Mouse (Mus musculus) megakaryocyte, adult 5-6 weeks (primary cell): ENCODE measurements around the gene Cilp2. TPM values are rescaled to one million over a fixed set of nuclear protein-coding genes. Genes with fewer than 3 reads are reported as not detected.

Source experiments
- ATAC-seq: 2 replicates; pipeline ENCODE4 v1.8.0; 2016; ENCODE audit warnings: mild to moderate bottlenecking, inconsistent platforms; ENCODE audit not compliant: poor library complexity, severe bottlenecking
- total RNA-seq, 2 experiments: library from RNA; stranded (forward) in 1 of 2; stranded (reverse) in 1 of 2; fragments of 153-499, 151-499 nt in 1 of 2; fragments of 221-1000, 200-1000 nt in 1 of 2; gene quantifications; 2 replicates each; pipeline versions ENCODE4 v1.2.3 to v1.2.4; 2015 to 2017

The Cilp2 gene
- total RNA-seq, 2 experiments from 2014 or later: not detected

DNA sequence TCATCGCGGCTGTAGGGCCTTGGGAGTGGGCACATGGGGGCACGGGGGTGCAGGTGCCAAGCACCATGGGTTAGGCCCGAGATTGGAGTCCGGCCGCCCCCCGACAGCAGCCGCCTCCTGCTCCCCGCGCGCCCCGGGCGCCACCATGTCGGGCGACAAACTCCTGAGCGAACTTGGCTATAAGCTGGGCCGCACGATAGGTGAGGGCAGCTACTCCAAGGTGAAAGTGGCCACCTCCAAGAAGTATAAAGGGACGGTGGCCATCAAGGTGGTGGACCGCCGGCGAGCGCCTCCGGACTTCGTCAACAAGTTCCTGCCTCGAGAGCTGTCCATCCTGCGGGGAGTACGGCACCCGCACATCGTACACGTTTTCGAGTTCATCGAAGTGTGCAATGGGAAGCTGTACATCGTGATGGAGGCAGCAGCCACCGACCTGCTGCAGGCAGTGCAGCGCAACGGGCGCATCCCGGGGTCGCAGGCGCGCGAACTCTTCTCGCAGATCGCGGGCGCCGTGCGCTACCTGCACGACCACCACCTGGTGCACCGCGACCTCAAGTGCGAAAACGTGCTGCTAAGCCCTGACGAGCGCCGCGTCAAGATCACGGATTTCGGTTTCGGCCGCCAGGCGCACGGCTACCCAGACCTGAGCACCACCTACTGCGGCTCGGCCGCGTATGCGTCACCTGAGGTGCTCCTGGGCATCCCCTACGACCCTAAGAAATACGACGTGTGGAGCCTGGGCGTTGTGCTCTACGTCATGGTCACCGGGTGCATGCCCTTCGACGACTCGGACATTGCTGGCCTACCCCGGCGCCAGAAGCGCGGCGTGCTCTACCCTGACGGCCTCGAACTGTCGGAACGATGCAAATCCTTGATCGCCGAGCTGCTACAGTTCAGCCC is 14.9 kb upstream of the Cilp2 start, which contains the start of the genes Tssk6, Ndufa13 and Yjefn3:
Tssk6 (plus strand) TSS at position 22 of the 900 bp plus-strand sequence.
Ndufa13 (minus strand) TSS at position 396 of the 900 bp plus-strand sequence.
Yjefn3 (minus strand) TSS at position 550 of the 900 bp plus-strand sequence.
- ATAC-seq: peak; percentile 14

DNA sequence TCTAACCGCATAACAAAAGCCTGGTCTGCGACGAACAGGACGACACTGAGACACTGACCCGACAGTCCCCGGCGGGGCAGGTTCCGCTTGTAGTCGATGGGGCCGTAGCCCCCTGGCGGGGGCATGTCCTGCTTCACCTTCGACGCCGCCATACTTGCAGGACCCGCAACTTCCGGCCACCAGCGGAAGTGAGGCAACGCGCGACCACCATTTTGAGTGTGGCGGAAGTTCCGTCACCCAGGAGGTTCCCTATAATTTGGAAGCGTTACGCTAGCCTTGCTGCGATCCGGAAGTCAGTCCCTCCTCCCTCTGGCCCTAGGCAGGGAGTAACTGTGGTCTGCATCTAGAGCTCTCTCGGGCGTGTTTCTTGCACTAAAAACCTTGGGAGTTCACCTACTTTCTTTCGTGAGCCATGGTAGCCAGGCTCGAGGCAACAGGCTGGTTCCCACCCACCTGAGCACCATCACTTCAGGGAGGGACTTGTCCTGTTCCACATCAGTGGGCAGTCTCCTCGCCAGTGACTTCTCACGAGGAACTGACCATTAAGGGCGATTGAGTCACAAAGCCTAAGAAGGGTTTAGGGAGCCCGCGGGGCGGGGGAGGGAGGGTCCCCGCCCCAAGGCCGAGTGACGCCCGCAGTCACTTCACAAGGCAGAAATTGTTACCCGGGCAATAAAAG is 14.1 kb upstream of the Cilp2 start:
- peak; percentile 85 for ATAC-seq

GRCm38 (mm10) chr8:69900895-69901451 is 13.5 kb upstream of the Cilp2 start:
- ATAC-seq: no peak

- no peak for ATAC-seq
Measured at GRCm38 (mm10) chr8:69899876-69900275, 12.4 kb upstream of the Cilp2 start.

DNA sequence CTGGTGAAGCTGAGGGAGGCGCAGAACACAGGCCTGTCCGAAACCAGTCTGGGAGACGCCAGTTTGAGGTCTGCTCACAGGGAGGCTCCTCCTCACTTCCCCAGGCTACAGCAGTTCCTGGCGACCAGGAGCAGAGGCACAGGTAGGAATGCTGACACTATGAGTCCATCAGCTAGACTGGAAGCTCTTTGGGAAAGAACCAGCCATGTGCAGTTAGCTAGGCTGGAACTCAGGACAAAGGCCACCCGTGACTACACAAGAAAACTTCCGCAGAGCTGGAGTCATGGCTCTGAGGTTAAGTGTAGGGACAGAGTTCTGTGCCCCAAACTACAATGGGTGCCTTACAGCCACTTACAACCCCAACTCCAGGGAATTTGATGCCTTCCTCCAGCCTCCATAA is 10.4 kb upstream of the Cilp2 start:
- no peak for ATAC-seq

DNA sequence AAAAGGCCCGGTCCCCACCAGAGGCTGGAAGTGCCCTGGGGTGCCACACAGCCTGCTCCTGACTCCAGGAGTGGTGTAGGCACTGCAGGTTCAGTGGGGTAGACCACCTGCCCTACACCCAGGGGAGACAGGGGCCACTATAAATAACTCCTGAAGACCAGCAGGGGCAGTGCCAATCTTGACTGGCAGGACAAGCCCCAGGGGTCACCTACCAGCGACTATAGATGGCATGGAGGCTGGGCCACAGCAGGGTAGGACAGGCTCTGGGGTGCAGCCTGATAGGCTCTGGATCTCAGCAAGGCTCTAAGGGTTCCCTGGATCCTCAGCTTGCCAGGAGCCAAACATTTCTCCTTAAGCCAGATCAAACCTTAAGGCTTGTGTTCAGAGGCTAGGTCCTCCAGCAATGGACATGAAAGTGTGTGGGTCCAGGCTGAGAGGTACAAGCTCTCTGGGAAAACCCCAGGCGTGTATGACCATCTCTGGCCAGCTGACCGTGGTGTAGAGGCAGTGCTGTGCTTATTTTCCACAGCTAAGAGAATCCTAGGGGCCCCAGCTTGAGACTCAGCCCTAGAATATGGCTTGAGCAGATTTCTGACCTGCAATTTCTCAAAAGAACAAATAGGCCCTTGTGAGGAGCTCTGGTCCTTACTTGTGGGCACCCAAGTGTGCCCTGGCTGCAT is 8.4 kb upstream of the Cilp2 start:
- ATAC-seq: no peak

GRCm38 (mm10) chr8:69894836-69895332 is 7.4 kb upstream of the Cilp2 start:
- ATAC-seq: no peak

GRCm38 (mm10) chr8:69893863-69894262 is 6.4 kb upstream of the Cilp2 start:
- ATAC-seq: peak; percentile 61

DNA sequence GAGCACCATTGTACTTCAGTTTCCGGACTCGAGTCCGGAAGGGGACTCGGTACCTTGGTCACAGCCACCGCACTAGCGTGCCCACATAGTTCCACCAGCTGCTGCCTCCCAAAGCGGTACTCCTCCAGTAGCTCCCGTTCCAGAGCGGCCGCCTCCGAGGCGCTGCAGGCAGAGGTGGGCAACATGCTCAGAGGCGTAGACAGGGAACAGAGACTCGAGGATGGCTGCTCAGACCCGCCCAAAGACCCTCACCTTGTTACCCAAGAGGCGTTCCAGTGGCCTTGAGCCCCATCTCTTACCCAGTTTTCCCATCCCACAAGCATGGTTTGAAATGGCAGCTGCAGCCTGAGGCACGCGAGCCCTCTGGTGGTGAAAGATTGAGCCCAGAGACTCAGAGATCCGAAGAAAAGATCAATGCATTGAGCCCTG is 3.3 kb upstream of the Cilp2 start:
- no peak for ATAC-seq

DNA sequence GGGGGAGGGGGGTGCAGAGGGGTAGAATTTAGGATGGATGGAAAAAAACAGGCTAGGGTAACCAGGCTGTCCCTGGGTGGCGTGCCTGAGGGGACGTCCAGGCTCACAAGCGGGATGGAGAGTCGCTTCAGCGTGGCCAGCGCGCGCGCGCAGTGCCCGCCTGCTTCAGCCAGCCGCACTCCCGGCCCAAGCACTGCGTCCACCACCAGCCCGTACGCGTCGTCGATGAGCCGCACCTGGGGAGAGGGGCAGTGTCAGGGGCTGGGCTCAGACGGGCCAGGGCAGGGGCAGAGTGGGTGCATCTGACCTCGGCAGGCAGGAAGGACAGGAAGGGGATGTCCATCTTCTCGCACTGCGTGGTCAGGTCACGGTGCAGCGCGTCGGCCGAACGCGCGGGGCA is 1.4 kb upstream of the Cilp2 start:
- ATAC-seq: no peak

GRCm38 (mm10) chr8:69888244-69888866 is 868 bp upstream of the Cilp2 start:
- 0 out of 2 replicates have a peak, but pooled peaks have one; percentile 31 for ATAC-seq

DNA sequence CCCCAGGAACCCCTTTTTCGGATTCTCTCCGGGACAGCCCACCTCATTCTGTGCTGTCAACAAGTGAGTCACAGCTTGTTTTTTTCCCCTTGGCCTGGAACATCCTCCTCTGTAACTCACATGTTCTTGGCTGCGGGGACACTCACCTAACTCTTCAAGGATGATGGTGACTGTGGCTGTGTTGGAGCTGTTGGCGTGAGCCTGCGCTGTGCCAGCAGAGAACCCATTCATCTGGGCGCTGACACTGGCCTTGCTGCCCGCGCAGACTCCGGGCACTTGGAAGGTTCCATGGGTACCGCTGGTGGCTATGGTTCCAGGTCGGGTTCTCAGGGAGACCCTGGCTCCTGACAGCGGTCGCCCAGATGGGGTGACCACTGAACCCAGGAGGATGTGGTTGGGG is 3.3 kb downstream of the Cilp2 start:
- no peak for ATAC-seq

- no peak for ATAC-seq
Measured at GRCm38 (mm10) chr8:69882833-69883600, 4.5 kb downstream of the Cilp2 start.

DNA sequence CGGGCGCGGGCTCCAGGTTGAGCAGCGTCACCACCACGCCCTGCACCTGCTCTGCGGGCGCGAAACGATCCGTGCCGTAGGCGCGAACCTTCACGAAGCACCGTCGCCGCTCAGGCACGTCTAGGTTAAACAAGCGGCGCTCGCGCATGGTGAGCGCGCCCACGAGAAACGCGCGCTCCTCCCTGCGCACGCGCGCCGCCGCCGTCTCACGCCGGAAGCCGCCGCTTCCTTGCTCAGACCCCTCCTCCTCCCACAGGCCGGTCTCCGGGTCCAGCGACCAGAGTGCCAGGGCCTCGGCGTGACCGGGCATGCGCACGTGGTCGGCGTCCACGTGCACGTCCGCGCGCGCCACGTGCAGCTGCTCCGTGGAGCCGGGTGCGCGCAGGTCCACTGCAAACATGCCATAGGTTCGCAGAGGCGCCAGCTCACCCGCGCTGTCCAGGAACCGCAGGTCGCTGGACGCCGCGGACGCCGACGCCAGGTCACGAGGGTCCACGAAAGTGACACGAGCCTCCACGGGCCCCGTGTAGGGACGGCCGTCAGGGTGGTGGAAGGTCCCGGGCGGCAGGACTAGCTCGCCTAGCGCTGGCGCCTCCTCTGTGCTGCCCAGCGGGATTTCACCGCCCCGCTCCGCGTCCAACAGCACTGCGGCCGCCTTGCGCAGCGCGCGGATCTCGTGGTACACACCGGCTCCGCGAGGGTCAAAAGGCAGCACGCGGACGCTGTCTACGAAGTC is 5.3 kb downstream of the Cilp2 start:
- ATAC-seq: no peak

GRCm38 (mm10) chr8:69881261-69881865 is 6.1 kb downstream of the Cilp2 start:
- no peak for ATAC-seq

DNA sequence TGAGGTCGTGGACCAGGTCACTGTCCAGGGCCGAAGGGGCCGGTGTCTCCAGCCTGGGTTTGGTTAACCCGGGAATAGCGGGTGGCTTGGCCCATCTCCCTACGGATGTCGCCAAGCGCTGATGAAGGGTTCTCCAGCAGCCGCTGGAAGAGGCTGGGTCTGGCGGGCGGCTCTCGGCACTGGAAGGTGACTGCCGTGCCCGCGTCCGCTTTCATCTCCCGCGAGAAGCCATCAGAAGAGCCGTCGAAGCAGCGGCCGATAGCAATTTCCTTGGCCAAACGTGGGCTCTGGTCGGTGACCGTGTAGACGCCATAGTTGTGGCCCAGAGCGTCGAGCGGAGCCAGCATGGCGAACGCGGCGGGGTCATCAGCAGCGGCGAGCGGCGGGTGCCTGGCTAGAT is 6.6 kb downstream of the Cilp2 start:
- ATAC-seq: no peak

- ATAC-seq: no peak
Measured at GRCm38 (mm10) chr8:69879678-69880077, 7.8 kb downstream of the Cilp2 start.

DNA sequence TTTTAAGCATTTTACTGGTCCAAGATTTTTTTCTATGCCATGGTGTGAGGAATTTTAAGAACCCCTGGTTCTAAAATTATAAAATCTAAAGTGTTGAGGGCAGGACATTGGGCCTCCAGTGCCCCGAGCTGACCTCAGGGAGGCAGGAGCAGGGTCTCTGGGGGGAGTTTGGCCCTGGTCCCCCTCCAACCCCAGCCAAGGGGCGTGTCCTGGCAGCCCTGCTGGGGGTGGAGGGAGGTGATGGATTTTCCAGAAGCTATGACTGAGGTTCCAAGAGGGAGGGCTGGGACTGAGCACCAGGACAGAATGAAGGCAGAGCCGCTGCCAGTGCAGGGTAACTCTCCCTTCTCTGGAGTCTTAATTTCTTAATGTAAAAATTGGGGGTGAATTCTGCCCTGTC is 9.5 kb downstream of the Cilp2 start:
- no peak for ATAC-seq
